Mouse (Mus musculus): ENCODE data around the gene H2-Eb2.
"Not testable (repeated sequence)": the region's sequence is repeated elsewhere in the genome, so short reads cannot be mapped to it uniquely, and the experiment has no call there.

H2-Eb2 gene

GRCm38 (mm10) chr17:34305380-34306030 lies 20.0 kb upstream of the H2-Eb2 start, which contains the start of gene H2-Eb1:
H2-Eb1 (plus strand) TSS chr17:34305867.
- DNase-seq (ENCODE audit: low read depth, low spot score) = peak; percentile 92

- DNase-seq (ENCODE audit: low read depth, low spot score) = no peak
These were observed 19.1 kb upstream of the H2-Eb2 start for GRCm38 (mm10) chr17:34306407-34306806.

GRCm38 (mm10) chr17:34307216-34307615 lies 18.2 kb upstream of the H2-Eb2 start:
- no peak for DNase-seq (ENCODE audit: low read depth, low spot score)

- no peak for DNase-seq (ENCODE audit: low read depth, low spot score)
These were observed 17.3 kb upstream of the H2-Eb2 start for GRCm38 (mm10) chr17:34308161-34308560.

GRCm38 (mm10) chr17:34309225-34309624 lies 16.2 kb upstream of the H2-Eb2 start:
- DNase-seq (ENCODE audit: low read depth, low spot score) = no peak

- DNase-seq (ENCODE audit: low read depth, low spot score) = peak; percentile 82
These were observed 15.6 kb upstream of the H2-Eb2 start for GRCm38 (mm10) chr17:34309683-34310385.

- not testable (repeated sequence) for DNase-seq (ENCODE audit: low read depth, low spot score)
These were observed 14.9 kb upstream of the H2-Eb2 start for GRCm38 (mm10) chr17:34310526-34310925.

- DNase-seq (ENCODE audit: low read depth, low spot score) = no peak
These were observed 13.3 kb upstream of the H2-Eb2 start for GRCm38 (mm10) chr17:34312185-34312584.

- DNase-seq (ENCODE audit: low read depth, low spot score) = peak; percentile 91
These were observed 12.1 kb upstream of the H2-Eb2 start for GRCm38 (mm10) chr17:34313393-34313792.

- no peak for DNase-seq (ENCODE audit: low read depth, low spot score)
These were observed 11.2 kb upstream of the H2-Eb2 start for GRCm38 (mm10) chr17:34314286-34314685.

GRCm38 (mm10) chr17:34315512-34315911 lies 10.0 kb upstream of the H2-Eb2 start:
- no peak for DNase-seq (ENCODE audit: low read depth, low spot score)

- no peak for DNase-seq (ENCODE audit: low read depth, low spot score)
These were observed 8.8 kb upstream of the H2-Eb2 start for GRCm38 (mm10) chr17:34316697-34317096.

- no peak for DNase-seq (ENCODE audit: low read depth, low spot score)
These were observed 8.2 kb upstream of the H2-Eb2 start for GRCm38 (mm10) chr17:34317275-34317674.

GRCm38 (mm10) chr17:34326373-34326772 lies 908 bp downstream of the H2-Eb2 start:
- no peak for DNase-seq (ENCODE audit: low read depth, low spot score)

- peak; percentile 61 for DNase-seq (ENCODE audit: low read depth, low spot score)
These were observed 4.3 kb downstream of the H2-Eb2 start for GRCm38 (mm10) chr17:34329807-34330206.

GRCm38 (mm10) chr17:34331200-34331599 lies 5.7 kb downstream of the H2-Eb2 start:
- DNase-seq (ENCODE audit: low read depth, low spot score) = no peak

GRCm38 (mm10) chr17:34340619-34341402 lies 15.3 kb downstream of the H2-Eb2 start:
- no peak for DNase-seq (ENCODE audit: low read depth, low spot score)

GRCm38 (mm10) chr17:34344882-34345281 lies 19.4 kb downstream of the H2-Eb2 start:
- DNase-seq (ENCODE audit: low read depth, low spot score) = no peak

GRCm38 (mm10) chr17:34345486-34345885 lies 20.0 kb downstream of the H2-Eb2 start:
- no peak for DNase-seq (ENCODE audit: low read depth, low spot score)

- no peak for DNase-seq (ENCODE audit: low read depth, low spot score)
These were observed 20.6 kb downstream of the H2-Eb2 start for GRCm38 (mm10) chr17:34346041-34346440.

- peak; percentile 87 for DNase-seq (ENCODE audit: low read depth, low spot score)
These were observed 22.3 kb downstream of the H2-Eb2 start for GRCm38 (mm10) chr17:34347606-34348308.

GRCm38 (mm10) chr17:34349429-34349828 lies 24.0 kb downstream of the H2-Eb2 start:
- peak; percentile 91 for DNase-seq (ENCODE audit: low read depth, low spot score)

Measured in CD4-positive, CD25-positive, alpha-beta regulatory T cell, adult 2 months (primary cell).